Mouse (Mus musculus) lung, postnatal 14 days (tissue): ENCODE measurements around the gene Myh14.

ENCODE experiments used
- DNase-seq: peaks from one replicate; pipeline ENCODE4 v3.0.0; 2021

The Myh14 gene

DNA sequence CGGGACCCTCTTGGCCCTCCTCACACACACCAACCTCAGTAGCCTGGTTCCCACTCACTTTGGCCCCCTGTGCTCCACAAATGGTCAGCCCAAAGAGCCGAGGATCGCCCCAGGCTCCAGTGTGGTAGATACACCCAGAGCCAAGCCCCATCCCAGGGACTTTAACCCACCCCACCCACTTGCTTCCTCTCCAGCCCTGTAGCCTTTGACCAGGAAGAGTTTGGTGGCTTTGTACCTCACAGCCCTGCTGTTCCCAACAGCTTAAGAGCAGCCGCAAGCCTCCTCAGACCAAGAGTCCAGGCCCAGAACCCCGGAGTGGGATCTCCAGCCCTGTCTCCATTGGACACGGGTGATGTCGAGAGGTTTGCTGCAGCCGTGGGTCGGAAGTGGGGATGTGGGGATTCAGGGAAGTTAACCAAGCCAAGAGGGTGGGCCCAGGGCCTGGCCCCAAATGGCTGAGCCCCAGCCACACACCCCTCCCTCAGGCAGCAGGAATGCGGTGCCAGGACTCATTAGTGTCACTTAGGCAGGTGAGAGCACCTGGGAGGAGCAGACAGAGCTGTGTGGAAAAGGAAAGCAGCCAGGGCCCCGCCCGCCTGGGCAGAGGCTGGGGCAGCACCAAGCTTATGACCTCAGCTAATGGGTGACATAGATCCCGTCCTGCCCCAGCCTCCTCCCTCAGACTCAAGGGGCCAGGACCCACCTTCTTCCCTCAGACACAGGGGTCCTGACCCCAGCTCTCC, 2.5 kb downstream of the Myh14 start:
- DNase-seq = peak; percentile 65

DNA sequence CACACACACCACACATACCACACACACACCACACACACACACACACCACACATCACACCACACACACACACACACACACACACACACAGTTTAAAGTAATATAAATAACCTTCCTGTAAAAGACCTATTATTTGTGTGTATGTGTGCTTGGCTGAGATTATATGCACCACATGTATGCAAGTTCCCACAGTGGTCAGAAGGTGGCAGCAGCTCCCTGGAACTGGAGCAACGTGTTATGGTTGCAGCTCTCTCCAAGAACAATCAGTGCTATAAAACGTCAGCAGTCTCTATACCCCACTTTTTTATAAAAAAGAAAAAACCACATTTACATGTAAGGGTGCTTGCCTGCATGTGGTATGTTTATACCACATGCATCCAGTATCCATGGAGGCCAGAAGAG, 4.2 kb downstream of the Myh14 start:
- DNase-seq = no peak

DNA sequence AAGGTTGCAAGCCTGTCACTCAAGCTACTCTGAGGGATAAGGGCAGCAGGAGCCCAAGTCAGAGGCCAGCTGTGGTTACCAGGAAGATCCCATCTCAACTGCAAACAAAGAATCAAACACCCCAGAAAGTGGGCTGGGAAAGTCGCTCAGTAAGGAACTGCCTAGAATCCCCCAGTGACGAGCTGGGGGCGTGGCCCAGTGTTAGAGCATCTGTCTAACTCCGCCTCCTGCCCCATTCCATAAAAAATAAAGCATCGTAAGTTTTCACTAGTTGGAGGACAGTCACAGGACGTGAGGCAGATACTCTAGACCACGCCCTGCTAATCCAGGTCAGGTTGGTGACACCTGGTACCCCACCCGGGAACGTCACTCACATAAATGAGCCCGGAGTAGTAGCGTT, 5.9 kb downstream of the Myh14 start:
- no peak for DNase-seq

- DNase-seq = peak; percentile 55
Observed at GRCm38 (mm10) chr7:44663546-44663945, 7.1 kb downstream of the Myh14 start.

GRCm38 (mm10) chr7:44662569-44662968, 8.1 kb downstream of the Myh14 start:
- no peak for DNase-seq

- DNase-seq = peak; percentile 83
Observed at GRCm38 (mm10) chr7:44662168-44662567, 8.5 kb downstream of the Myh14 start.

- no peak for DNase-seq
Observed at GRCm38 (mm10) chr7:44661219-44661618, 9.4 kb downstream of the Myh14 start.

DNA sequence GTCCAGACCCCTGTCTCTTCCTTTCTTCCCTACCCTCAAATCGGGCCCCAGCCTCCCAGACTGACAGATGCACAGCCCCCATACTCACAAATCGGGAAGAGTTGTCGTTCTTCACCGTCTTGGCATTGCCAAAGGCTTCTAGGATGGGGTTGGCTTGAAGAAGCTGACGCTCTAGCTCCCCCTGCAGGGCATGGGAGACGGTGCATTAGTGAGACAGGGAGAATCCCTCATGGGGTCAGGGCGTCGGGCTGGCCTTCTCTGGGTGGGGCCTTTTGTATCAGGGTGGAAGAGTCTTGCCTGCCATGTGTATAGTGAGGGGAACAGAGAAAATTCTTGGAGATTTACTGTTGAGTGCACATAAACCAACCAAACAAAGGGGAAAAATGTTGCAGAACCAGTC, 15.1 kb downstream of the Myh14 start:
- peak; percentile 68 for DNase-seq

DNA sequence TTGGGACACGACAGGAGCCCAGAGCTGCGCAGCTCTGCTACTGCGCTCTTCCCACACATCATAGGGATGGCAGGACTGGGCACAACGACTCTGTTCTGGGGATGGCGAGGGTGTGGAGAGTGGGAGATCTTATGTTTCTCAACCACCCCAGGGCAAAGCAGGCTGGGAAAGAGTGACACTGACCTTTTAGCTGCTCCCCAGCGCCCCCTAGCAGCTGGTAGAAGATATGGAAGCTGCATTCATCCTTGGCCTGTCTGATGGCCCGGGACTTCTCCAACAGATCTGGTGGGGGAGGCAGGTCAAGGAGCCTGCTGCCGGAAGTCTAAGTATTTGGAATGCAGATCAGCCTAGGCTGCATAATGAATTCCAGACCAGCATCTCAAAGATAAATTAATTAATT, 16.9 kb downstream of the Myh14 start:
- DNase-seq = peak; percentile 34

GRCm38 (mm10) chr7:44651416-44651815, 19.2 kb downstream of the Myh14 start:
- DNase-seq = no peak

- peak; percentile 66 for DNase-seq
Observed at GRCm38 (mm10) chr7:44649990-44650389, 20.7 kb downstream of the Myh14 start.

DNA sequence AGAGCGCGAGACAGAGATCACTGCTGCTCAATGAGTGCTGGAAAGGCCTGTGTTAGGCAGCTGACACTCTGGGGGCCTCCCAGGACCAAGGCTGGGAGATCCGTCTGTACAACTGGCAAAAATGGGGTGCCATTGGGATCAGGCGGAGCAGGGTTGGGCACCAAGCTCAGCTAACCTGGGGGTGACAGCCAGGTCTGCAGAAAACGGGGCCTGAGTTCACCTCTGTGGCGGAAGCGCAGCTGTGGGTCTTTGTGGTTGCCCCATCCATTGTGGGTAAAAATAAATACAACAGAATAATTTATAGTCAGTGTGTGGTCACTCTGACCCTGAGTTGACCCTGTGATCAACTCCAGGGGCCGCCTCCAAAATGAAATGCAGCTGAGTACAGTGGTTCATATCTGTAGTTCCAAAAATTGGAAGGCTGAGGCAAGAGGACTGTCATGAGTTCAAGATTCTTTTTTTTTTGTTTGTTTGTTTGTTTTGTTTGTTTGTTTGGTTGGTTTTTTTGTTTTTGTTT, 21.5 kb downstream of the Myh14 start:
- no peak for DNase-seq

DNA sequence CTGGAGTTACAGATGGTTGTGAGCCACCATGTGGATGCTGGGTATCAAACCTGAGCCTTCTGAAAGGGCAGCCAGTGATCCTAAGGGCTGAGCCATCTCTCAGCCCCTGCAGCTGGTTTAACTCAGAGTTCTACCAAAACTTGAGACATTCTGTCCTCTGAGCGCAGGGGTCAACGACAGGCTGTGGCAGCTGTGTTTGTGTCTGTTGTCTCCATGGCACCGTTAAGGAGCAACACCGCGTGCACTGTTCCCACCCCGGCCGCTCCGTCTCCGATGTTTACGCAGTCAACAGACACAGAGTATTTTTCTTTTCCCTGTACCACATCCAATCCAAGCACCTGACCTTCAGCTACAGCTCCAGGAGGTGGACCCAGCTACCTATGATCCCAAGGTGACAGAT, 22.9 kb downstream of the Myh14 start:
- DNase-seq = peak; percentile 65

- DNase-seq = peak; percentile 82
Observed at GRCm38 (mm10) chr7:44647042-44647724, 23.5 kb downstream of the Myh14 start.

- peak; percentile 39 for DNase-seq
Observed at GRCm38 (mm10) chr7:44645951-44646350, 24.7 kb downstream of the Myh14 start.

GRCm38 (mm10) chr7:44645256-44645655, 25.4 kb downstream of the Myh14 start:
- no peak for DNase-seq

- DNase-seq = peak; percentile 49
Observed at GRCm38 (mm10) chr7:44641887-44642286, 28.8 kb downstream of the Myh14 start.

DNA sequence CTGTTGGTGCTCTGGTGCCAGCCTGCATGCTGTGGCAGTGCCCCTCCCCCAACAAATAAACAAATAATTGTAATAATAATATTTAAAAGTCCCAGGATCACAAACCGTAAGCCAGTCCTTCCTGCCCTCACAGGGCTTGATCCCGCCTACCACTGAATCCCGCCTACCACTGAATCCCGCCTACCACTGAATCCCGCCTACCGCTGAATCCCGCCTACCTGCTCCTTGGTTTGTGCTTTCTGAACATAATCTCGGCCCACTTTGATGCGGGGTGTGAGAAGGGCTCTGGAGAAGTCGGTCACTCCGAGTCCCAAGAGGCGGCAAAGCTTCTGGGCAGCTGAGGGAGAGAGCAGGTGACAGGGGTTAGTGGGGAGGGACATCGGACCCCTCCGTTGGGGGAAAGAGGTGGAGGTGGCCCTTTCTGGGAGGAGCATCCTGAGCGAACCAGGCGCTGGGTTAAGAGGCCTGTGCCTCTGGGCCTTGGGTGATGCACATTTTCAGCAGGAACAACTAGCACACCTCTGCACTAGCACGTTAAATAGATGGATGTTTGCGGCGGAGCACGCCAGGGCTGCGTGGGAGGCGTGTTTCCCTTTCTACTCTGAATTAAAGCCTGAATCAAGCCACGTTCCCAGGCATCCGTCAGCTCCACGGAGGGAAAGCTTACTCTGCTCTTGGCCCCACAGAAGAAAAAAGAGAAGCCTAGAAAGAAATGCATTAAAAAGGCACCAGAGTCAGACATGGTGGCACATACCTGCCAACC, 29.6 kb downstream of the Myh14 start:
- DNase-seq = no peak

DNA sequence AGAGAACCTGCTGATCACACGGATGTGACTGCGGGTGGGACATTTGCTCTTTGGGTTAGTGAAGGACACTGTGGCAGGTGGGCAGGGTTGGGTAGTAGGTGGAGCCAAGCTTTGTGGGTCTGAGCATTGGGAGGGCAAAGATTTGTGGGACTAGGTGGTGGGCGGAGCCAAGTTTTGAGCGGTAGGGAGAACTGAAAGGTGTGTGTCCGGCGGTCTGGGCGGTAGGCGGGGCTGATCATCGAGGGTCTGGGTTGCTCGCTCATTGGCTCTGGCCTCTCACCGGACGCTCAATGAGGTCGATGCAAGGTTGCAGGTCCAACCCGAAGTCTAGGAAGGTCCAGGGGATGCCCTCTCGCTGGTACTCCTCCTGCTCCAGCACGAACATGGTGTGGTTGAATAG, 32.0 kb downstream of the Myh14 start:
- no peak for DNase-seq

GRCm38 (mm10) chr7:44636684-44637083, 34.0 kb downstream of the Myh14 start:
- no peak for DNase-seq

DNA sequence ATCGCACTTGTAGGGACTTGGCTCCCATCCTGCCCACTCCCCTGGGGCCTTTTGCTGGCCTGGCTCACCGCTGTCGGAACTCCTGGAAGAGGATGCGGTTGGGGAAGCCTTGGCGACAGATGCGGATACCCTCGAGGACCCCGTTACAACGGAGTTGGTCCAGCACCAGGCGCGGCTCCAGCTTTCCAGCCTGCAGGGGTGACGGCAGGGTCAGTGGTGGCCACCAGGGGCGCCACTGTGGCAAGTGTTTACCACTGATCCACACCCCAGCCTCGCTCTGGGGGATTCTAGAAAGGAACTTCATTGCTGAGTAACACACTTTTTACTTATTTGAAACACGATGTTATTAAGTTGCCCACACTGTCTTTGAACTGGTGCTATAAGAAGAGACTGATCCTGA, 37.2 kb downstream of the Myh14 start:
- no peak for DNase-seq

DNA sequence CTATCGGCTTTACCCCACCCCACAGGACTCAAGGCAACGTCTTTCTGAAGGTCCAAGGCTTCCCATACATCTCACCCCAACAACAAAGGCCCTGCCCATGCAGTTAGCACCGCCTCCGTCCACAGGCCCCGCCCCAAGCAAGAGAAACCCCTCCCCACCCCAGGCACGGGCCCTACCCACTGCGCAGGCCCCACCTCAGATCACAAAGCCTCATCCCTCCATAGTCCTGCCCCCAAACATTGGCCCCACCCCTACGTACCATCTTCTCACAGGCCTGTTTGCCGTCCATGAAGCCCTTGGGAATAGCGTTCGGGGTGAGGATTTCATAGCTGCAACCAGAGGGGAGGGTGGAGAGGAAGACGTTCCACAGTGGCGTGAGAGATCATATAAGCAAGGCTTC, 38.0 kb downstream of the Myh14 start:
- no peak for DNase-seq

GRCm38 (mm10) chr7:44630437-44630836, 40.2 kb downstream of the Myh14 start:
- peak; percentile 77 for DNase-seq
